Mouse (Mus musculus) heart, adult 2 months (tissue): Measurements from ENCODE around the gene Syt7.

Experiments
- CTCF ChIP-seq: fragments of 200-600 bp; IDR thresholded peaks from 2 replicates; pipeline ENCODE4 v1.8.1; 2022; ENCODE audit warnings: antibody characterized with exemption, mild to moderate bottlenecking, moderate library complexity
- EP300 ChIP-seq: fragments of 200-500 bp; IDR thresholded peaks from 2 replicates; pipeline ENCODE4 v1.6.1; 2011; ENCODE audit warnings: low read depth, low read length, control low read depth; ENCODE audit not compliant: insufficient read depth
- POLR2A ChIP-seq: fragments of 200-500 bp; IDR thresholded peaks from 2 replicates; pipeline ENCODE4 v1.6.1; 2011; ENCODE audit warnings: mild to moderate bottlenecking, low read depth, low read length, control low read depth; ENCODE audit not compliant: insufficient read depth

DNA sequence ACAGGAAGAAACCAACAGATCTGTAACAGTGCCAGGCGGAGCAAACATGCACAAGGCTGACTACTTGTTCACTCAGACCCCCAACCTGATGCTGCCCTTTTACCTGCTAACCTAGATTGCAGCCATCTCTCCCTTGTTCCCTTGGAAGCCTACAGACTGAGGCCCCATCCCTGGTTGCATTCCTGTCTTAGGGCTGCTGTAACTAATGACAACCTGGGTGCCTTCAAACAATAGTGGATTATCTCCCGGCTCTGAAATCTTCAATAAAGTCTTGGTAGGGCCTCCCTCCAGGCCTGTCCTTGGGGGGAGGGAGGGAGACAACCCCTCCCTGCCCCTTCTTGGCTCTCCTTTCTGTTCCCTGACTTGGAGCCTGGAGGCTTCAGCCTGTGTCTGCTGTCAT, 34.1 kb upstream of the Syt7 start:
- TF ChIP-seq CTCF: no peak
- no peak for TF ChIP-seq EP300
- no peak for TF ChIP-seq POLR2A
